Mouse (Mus musculus): ENCODE data around the gene Pecam1. TPM values are rescaled to one million over a fixed set of nuclear protein-coding genes. Genes with fewer than 3 reads are reported as not detected.
A peak's percentile ranks its signal among the peaks of the same experiment; 100 is the strongest.
"Not testable (repeated sequence)": the region's sequence is repeated elsewhere in the genome, so short reads cannot be mapped to it uniquely, and the experiment has no call there.

Pecam1 gene
- polyA plus RNA-seq, 1 experiment = 10.7 TPM

DNA sequence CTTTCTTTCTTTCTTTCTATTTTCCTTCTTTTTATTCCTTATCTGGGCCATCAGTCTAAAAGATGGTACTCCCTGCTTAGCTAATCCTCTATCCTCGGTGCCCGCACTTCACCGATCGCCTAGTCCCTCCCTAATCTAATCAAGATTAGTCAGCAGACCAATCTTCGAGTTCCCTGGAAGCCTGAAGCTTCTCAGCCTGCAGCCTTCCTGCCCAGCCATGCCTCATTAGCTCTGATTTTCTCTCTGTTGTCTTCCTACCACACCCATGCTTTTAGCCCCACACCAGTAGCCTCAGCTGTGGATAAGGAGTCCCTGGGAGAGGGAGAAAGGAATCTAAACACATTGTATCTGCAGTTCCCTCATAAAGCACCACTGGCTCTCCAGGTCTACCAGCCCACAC is 5.2 kb upstream of the Pecam1 start:
- WGBS = 30% methylated on average over 5 of the region's 5 CpGs
- TF ChIP-seq POLR2A (IDR thresholded peaks at IDR 0.05; ENCODE audit: low read depth, low read length) (no peak), CTCF (IDR thresholded peaks at IDR 0.05; ENCODE audit: extremely low read depth, insufficient read length, insufficient replicate concordance, low read depth, low read length) (no peak)
- H3K4me1 ChIP-seq (ENCODE audit: control insufficient read depth, insufficient read depth, insufficient read length, low read length) = no peaks in the 10 kb centered on the region; the same call in none of the 2 replicates

DNA sequence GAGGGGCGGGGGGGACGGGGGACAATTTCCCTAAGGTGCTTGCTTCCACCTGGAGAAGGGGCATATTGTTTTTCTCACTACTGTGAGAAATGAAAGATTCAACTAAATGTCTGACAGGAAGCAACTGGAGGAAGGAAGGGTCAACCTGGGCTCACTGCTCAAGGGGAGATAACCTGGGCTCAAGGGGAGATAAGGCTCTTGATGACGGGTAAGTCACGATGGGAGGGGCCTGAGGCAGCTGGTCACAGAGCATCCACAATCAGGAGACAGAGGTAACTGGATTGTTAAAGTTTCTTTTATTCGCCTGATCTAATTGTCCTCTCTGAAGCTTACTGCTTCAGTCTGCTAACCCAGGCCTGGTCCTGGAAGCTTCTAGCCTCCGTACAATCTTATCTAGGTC is 2.9 kb upstream of the Pecam1 start:
- WGBS = 31% methylated on average over 6 of the region's 6 CpGs
- TF ChIP-seq POLR2A (IDR thresholded peaks at IDR 0.05; ENCODE audit: low read depth, low read length) (no peak), CTCF (IDR thresholded peaks at IDR 0.05; ENCODE audit: extremely low read depth, insufficient read length, insufficient replicate concordance, low read depth, low read length) (no peak)
- no peaks in the 10 kb centered on the region; the same call in 1 of the 2 replicates for H3K4me1 ChIP-seq (ENCODE audit: control insufficient read depth, insufficient read depth, insufficient read length, low read length)
- H3K4me3 ChIP-seq (ENCODE audit: low read depth, low read length) = no peak overlapping the region
- no peaks in the 10 kb centered on the region for H3K36me3 ChIP-seq (ENCODE audit: control insufficient read depth, insufficient read depth, low read length)
- H3K27me3 ChIP-seq (ENCODE audit: control insufficient read depth, insufficient read depth, low read length) = no peaks in the 10 kb centered on the region
- no peak overlapping the region for H3K27ac ChIP-seq (ENCODE audit: insufficient read depth, low read depth, low read length)

More for the DNA sequence above, 5.2 kb upstream of the Pecam1 start:
- H3K4me3 ChIP-seq (ENCODE audit: low read depth, low read length) = no peak overlapping the region
- no peak overlapping the region for H3K27ac ChIP-seq (ENCODE audit: insufficient read depth, low read depth, low read length)
- H3K27me3 ChIP-seq (ENCODE audit: control insufficient read depth, insufficient read depth, low read length) = no peaks in the 10 kb centered on the region
- H3K36me3 ChIP-seq (ENCODE audit: control insufficient read depth, insufficient read depth, low read length) = no peaks in the 10 kb centered on the region

DNA sequence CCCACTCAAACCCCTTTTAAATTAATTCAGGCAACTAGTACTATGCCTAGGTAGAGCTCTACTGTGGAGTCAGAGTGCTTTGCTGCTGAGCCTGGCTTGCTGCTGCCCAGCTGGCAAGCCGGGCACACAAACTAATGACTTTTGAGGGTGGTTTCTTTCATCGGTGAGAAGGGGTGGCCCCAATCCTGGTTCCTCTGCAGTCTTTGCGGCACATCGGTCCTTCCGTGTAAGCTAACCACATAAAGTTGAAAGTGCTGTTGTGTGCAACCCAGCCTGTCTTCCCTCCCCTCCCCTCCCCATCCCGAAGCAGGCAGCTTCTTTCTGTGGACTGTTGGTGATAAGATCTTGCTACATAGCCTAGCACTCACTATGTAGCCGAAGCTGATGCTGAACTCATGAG is 1.7 kb upstream of the Pecam1 start:
- WGBS = 47% methylated on average over 7 of the region's 7 CpGs
- Histone ChIP-seq H3K27ac (ENCODE audit: insufficient read depth, low read depth, low read length) (peak overlapping the region; percentile 92), H3K4me1 (ENCODE audit: control insufficient read depth, insufficient read depth, insufficient read length, low read length) (no peaks in the 10 kb centered on the region), H3K36me3 (ENCODE audit: control insufficient read depth, insufficient read depth, low read length) (no peaks in the 10 kb centered on the region), H3K27me3 (ENCODE audit: control insufficient read depth, insufficient read depth, low read length) (no peaks in the 10 kb centered on the region), H3K4me3 (ENCODE audit: low read depth, low read length) (no peak overlapping the region)
- TF ChIP-seq POLR2A (IDR thresholded peaks at IDR 0.05; ENCODE audit: low read depth, low read length) (no peak), CTCF (IDR thresholded peaks at IDR 0.05; ENCODE audit: extremely low read depth, insufficient read length, insufficient replicate concordance, low read depth, low read length) (no peak)

DNA sequence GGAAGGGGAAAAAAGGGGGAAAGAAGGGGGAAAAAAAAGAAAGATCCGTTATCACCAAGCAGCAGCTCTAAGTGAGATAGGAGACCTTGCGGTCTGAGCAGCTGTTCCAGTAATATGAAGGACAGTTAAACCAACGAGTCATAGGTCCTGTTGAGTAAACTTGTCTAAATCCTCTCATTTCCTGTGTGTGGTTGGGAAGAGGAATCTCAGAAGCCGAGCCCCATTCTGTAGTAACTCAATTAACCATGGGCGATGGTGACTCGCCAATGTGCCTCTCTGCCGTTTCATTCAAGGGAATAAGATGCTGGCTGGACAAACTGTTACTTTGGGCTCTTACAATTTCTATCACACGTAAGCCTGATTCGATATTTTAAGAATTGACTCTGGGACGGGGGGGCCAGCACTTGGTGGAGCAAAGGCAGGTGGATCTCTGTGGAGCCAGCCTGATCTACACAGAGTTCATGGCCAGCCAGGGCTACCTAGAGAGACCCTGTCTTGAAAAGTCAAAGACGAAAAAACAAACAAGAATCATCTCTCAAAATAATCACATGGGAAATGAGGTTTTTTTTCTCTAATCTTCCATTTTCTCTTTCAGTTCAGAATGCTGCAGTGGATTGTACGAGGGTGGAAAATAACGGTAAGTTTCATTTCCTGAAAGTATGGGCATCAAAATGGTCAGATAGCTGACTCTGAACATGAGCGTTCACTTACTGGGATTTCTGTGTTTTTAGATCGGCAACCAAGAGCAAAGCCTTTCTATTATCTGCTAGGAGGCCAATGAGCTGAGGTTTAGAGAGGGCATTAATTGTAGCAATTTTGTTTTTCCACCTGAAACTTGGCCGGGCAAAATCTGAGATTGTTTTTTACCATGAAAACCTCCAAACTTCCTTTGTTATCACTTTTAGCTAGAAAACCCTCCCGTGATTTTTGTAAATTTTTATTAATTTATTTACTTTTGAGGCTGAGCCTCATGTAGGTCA is 901 bp upstream of the Pecam1 start, which contains the start of gene Milr1:
Gene Milr1, plus strand, starts transcription at position 188 of the 980 bp plus-strand sequence.
- H3K27ac ChIP-seq (ENCODE audit: insufficient read depth, low read depth, low read length) = peak within 1 kb of the TSS; percentile 92
- TF ChIP-seq CTCF (IDR thresholded peaks at IDR 0.05; ENCODE audit: extremely low read depth, insufficient read length, insufficient replicate concordance, low read depth, low read length) (no peak), POLR2A (IDR thresholded peaks at IDR 0.05; ENCODE audit: low read depth, low read length) (no peak)
- H3K27me3 ChIP-seq (ENCODE audit: control insufficient read depth, insufficient read depth, low read length) = no peaks in the 10 kb centered on the region
- H3K4me1 ChIP-seq (ENCODE audit: control insufficient read depth, insufficient read depth, insufficient read length, low read length) = no peaks in the 10 kb centered on the region
- 70% methylated on average over 17 of the region's 17 CpGs for WGBS
- peak within 1 kb of the TSS; percentile 49 for H3K4me3 ChIP-seq (ENCODE audit: low read depth, low read length)
- no peaks in the 10 kb centered on the region for H3K36me3 ChIP-seq (ENCODE audit: control insufficient read depth, insufficient read depth, low read length)

DNA sequence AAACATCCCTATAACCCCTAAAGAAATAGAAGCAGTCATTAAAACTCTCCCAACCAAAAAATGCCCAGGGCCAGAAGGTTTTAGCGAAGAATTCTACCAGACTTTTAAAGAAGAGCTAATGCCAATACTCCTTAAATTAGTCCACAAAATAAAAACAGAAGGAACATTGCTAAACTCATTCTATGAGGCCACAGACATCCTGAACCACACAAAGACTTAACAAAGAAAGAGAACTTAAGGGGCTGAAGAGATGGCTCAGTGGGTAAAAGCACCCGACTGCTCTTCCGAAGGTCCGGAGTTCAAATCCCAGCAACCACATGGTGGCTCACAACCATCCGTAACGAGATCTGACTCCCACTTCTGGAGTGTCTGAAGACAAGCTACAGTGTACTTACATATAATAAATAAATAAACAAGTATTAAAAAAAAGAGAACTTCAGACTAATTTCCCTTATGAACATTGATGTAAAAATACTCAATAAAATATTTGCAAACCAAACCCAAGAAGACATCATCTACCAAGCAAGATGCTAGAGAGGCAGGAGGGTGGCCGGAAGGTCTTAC is 789 bp downstream of the Pecam1 start:
- Histone ChIP-seq H3K27ac (ENCODE audit: insufficient read depth, low read depth, low read length) (peak overlapping the region; percentile 59), H3K4me3 (ENCODE audit: low read depth, low read length) (peak overlapping the region; percentile 49)
- H3K4me1 ChIP-seq (ENCODE audit: control insufficient read depth, insufficient read depth, insufficient read length, low read length); H3K27me3 ChIP-seq (ENCODE audit: control insufficient read depth, insufficient read depth, low read length); H3K36me3 ChIP-seq (ENCODE audit: control insufficient read depth, insufficient read depth, low read length): not testable (repeated sequence)
- WGBS = 90% methylated on average over 7 of the region's 7 CpGs

DNA sequence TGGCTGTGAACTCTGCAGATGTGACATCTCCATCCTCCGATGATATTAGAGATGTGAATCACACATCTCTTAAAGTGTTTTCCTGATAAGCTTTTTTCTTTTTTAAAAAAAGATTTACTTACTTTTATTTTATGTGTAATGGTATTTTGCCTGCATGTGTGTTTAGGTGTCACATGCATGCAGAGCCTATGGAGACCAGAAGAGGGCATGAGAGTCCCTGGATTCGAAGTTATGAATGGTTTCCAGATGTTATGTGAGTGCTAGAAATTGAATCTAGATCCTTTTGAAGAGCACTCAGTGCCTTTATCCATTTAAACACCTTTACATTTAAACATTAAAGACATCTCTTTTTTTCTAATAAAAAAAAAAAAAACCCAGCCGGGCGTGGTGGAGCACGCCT is 5.5 kb downstream of the Pecam1 start:
- no peaks in the 10 kb centered on the region for H3K4me1 ChIP-seq (ENCODE audit: control insufficient read depth, insufficient read depth, insufficient read length, low read length)
- no peaks in the 10 kb centered on the region for H3K36me3 ChIP-seq (ENCODE audit: control insufficient read depth, insufficient read depth, low read length)
- WGBS = 91% methylated on average over 5 of the region's 5 CpGs
- TF ChIP-seq CTCF (IDR thresholded peaks at IDR 0.05; ENCODE audit: extremely low read depth, insufficient read length, insufficient replicate concordance, low read depth, low read length) (no peak), POLR2A (IDR thresholded peaks at IDR 0.05; ENCODE audit: low read depth, low read length) (no peak)
- no peak overlapping the region for H3K27ac ChIP-seq (ENCODE audit: insufficient read depth, low read depth, low read length)
- no peak overlapping the region for H3K4me3 ChIP-seq (ENCODE audit: low read depth, low read length)
- H3K27me3 ChIP-seq (ENCODE audit: control insufficient read depth, insufficient read depth, low read length) = no peaks in the 10 kb centered on the region

DNA sequence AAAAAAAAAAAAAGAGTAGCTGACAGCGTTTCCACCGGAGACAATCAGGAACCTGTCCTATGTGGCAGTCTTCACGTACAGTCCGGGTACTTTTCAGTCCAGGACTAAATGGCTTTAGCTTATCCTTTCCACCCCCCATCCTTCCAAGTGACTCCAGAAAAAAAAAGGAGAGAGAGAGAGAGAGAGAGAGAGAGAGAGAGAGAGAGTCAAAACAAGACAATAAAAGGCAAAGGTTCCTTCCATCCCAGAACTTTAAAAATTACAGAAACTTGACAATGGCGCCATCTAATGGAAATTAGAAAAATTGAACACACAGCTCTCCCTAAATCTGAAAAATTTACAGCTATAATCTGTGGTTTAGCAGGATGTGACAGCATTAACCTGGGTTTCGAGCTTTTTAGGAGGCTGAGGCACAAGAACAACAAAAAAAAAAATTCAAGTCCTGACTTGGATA is 8.0 kb downstream of the Pecam1 start:
- Histone ChIP-seq H3K27ac (ENCODE audit: insufficient read depth, low read depth, low read length) (no peak overlapping the region), H3K4me1 (ENCODE audit: control insufficient read depth, insufficient read depth, insufficient read length, low read length) (no peaks in the 10 kb centered on the region), H3K27me3 (ENCODE audit: control insufficient read depth, insufficient read depth, low read length) (no peaks in the 10 kb centered on the region), H3K4me3 (ENCODE audit: low read depth, low read length) (no peak overlapping the region), H3K36me3 (ENCODE audit: control insufficient read depth, insufficient read depth, low read length) (no peaks in the 10 kb centered on the region)
- WGBS = 39% methylated on average over 6 of the region's 6 CpGs
- TF ChIP-seq CTCF (IDR thresholded peaks at IDR 0.05; ENCODE audit: extremely low read depth, insufficient read length, insufficient replicate concordance, low read depth, low read length) (no peak), POLR2A (IDR thresholded peaks at IDR 0.05; ENCODE audit: low read depth, low read length) (no peak)

Data from small intestine, adult 2 months (tissue).